Mouse (Mus musculus) B cell, adult 2 months (primary cell): ENCODE data around the gene Gm49359.
"Not testable (repeated sequence)": the region's sequence is repeated elsewhere in the genome, so short reads cannot be mapped to it uniquely, and the experiment has no call there.

Source experiments
- DNase-seq, 2 experiments: peaks; one replicate each; pipeline ENCODE4 v3.0.0; 2022

The Gm49359 gene

DNA sequence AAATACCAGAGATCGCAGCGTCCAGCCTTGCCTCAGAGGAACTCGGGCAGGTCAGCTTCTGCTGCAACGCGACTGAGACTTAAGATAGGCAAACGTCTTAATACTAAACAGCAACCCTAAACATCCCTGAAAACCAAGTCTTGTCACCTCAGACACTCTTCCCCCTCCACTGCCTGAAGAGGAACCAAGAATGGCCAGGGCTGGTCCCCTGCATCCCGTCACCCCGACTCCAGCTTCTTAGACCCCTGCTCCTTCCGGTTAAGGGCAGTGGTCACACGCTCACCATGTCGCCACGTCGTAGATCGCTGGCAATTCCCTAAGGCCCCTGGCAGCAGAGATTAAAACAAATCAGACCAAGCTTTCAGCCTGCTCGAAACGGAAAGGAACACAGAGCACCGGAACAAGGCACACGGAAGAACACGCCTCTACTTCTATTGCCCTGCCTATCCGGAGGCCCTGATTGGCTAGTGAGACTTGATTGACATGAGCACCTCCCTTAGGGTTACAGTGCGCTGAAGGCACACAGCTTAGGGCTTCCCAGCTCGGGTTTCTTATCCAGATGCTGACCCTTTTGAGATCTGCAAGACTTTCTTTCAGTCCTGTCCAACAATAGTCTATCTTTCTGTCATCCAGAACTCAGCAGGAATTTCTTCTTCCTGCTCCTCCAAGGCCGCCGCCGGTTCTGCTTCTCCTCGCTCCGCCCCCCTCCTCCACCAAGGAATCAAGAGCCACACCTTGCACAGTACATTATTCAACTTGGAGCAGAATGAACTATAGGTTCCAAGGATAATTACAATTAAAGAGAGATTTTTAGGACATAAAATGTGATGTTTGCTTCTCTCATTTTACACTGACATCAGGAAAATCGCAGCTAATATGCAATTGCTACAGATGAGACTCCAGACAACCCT, at the start of gene Gm49359:
TSS of gene Gm49359 (minus strand) at position 409 of the 911 bp plus-strand sequence.
- peak; percentile 81 to 83 for DNase-seq

GRCm38 (mm10) chr13:62510641-62511420, 44.2 kb upstream of the Gm49359 start:
- DNase-seq = not testable (repeated sequence)

GRCm38 (mm10) chr13:62472661-62473060, 6.0 kb upstream of the Gm49359 start:
- not testable (repeated sequence) for DNase-seq

GRCm38 (mm10) chr13:62469947-62470346, 3.3 kb upstream of the Gm49359 start:
- peak; percentile 65 to 72 for DNase-seq
